Mouse (Mus musculus) spleen, adult 2 months (tissue): ENCODE measurements around the gene Dhrs11. TPM values are rescaled to one million over a fixed set of nuclear protein-coding genes. Genes with fewer than 3 reads are reported as not detected.
A peak's percentile ranks its signal among the peaks of the same experiment; 100 is the strongest.

Experiments
- DNase-seq, 2 experiments: peaks; one replicate each; pipeline versions ENCODE4 v3.0.0 to v3.0.0-alpha.2; 2012 to 2021; ENCODE audit warnings: low spot score in 2 of 2, low read depth in 1 of 2
- H3K27ac ChIP-seq: fragments of 200-500 bp; 2 replicates; pipeline ENCODE4 v1.5.1; 2012; ENCODE audit warnings: low read length, inconsistent platforms; ENCODE audit not compliant: insufficient read depth
- H3K27me3 ChIP-seq: fragments of 200-500 bp; 2 replicates; pipeline ENCODE4 v1.6.1; 2012; ENCODE audit warnings: mild to moderate bottlenecking, moderate library complexity, low read length, inconsistent platforms; ENCODE audit not compliant: control insufficient read depth, insufficient read depth
- H3K36me3 ChIP-seq: fragments of 200-500 bp; 2 replicates; pipeline ENCODE4 v1.6.1; 2012; ENCODE audit warnings: mild to moderate bottlenecking, low read length, inconsistent platforms; ENCODE audit not compliant: control insufficient read depth, insufficient read depth
- H3K4me1 ChIP-seq: fragments of 200-500 bp; 2 replicates; pipeline ENCODE4 v1.6.1; 2011; ENCODE audit warnings: inconsistent platforms; ENCODE audit not compliant: control insufficient read depth, insufficient read depth, insufficient read length
- H3K4me3 ChIP-seq: fragments of 200-500 bp; 2 replicates; pipeline ENCODE4 v1.5.1; 2011; ENCODE audit warnings: mild to moderate bottlenecking, inconsistent platforms; ENCODE audit not compliant: insufficient read depth, insufficient read length; ENCODE audit errors: extremely low read depth
- CTCF ChIP-seq: fragments of 200-500 bp; IDR thresholded peaks from 2 replicates; pipeline ENCODE4 v1.5.1; 2011; ENCODE audit warnings: mild to moderate bottlenecking, inconsistent platforms; ENCODE audit not compliant: insufficient read depth, insufficient read length, insufficient replicate concordance; ENCODE audit errors: extremely low read depth
- POLR2A ChIP-seq: fragments of 200-500 bp; IDR thresholded peaks from 2 replicates; pipeline ENCODE4 v1.6.1; 2011; ENCODE audit warnings: low read depth, low read length, inconsistent platforms
- WGBS: fragments of 180-500 bp; shearing (Covaris S2); methylation state at CpG from one replicate; pipeline ENCODE4 v1.1.7; 2018; 5-methylcytosine and 5-hydroxymethylcytosine counted together
- polyA plus RNA-seq: library from polyadenylated mRNA; depleted of rRNA; stranded (reverse); fragments of >200 nt; gene quantifications from 2 replicates; pipeline ENCODE4 v1.2.3, GENCODE M21; 2012

The Dhrs11 gene
- polyA plus RNA-seq, 1 experiment = 126 TPM

- Histone ChIP-seq H3K36me3 (peaks cover 1% of the 10 kb centered on the region; the same call in 1 of the 2 replicates), H3K27me3 (no peaks in the 10 kb centered on the region), H3K27ac (peak overlapping the region; percentile 95), H3K4me3 (peak overlapping the region; percentile 81), H3K4me1 (peaks cover 7% of the 10 kb centered on the region; the same call in 1 of the 2 replicates)
- WGBS = under 1% methylated on average over 50 of the region's 61 CpGs
- DNase-seq = peak; percentile 87 to 88
- TF ChIP-seq CTCF (no peak), POLR2A (no peak)
These were observed 40.9 kb upstream of the Dhrs11 start for GRCm38 (mm10) chr11:84869537-84870232.

- TF ChIP-seq POLR2A (no peak), CTCF (no peak)
- peak overlapping the region; percentile 81 for H3K4me3 ChIP-seq
- H3K4me1 ChIP-seq = peaks cover 7% of the 10 kb centered on the region; the same call in 1 of the 2 replicates
- peak in 1 of 2 experiments; percentile 5 for DNase-seq
- peaks cover 3% of the 10 kb centered on the region for H3K36me3 ChIP-seq
- no peaks in the 10 kb centered on the region for H3K27me3 ChIP-seq
- 2% methylated on average over 7 of the region's 7 CpGs for WGBS
- peak overlapping the region; percentile 95 for H3K27ac ChIP-seq
These were observed 40.0 kb upstream of the Dhrs11 start for GRCm38 (mm10) chr11:84868786-84869259.

GRCm38 (mm10) chr11:84867586-84867985 lies 38.8 kb upstream of the Dhrs11 start:
- DNase-seq = no peak
- 79% methylated on average over 2 of the region's 2 CpGs for WGBS
- no peak overlapping the region for H3K4me3 ChIP-seq
- TF ChIP-seq CTCF (no peak), POLR2A (no peak)
- peaks cover 7% of the 10 kb centered on the region; the same call in 1 of the 2 replicates for H3K4me1 ChIP-seq
- H3K27ac ChIP-seq = no peak overlapping the region
- H3K36me3 ChIP-seq = peaks cover 4% of the 10 kb centered on the region
- H3K27me3 ChIP-seq = no peaks in the 10 kb centered on the region

- WGBS = 68% methylated on average over 2 of the region's 2 CpGs
These were observed 36.5 kb upstream of the Dhrs11 start for GRCm38 (mm10) chr11:84865268-84865667.

GRCm38 (mm10) chr11:84855285-84855684 lies 26.5 kb upstream of the Dhrs11 start:
- H3K27me3 ChIP-seq = no peaks in the 10 kb centered on the region
- TF ChIP-seq POLR2A (no peak), CTCF (no peak)
- no peaks in the 10 kb centered on the region for H3K4me1 ChIP-seq
- no peak overlapping the region for H3K4me3 ChIP-seq
- H3K36me3 ChIP-seq = peaks cover 17% of the 10 kb centered on the region
- no peak overlapping the region for H3K27ac ChIP-seq
- WGBS = 95% methylated on average over 6 of the region's 6 CpGs
- DNase-seq = no peak

More at GRCm38 (mm10) chr11:84865268-84865667, 36.5 kb upstream of the Dhrs11 start:
- no peak for DNase-seq
- no peaks in the 10 kb centered on the region for H3K27me3 ChIP-seq
- TF ChIP-seq POLR2A (no peak), CTCF (no peak)
- H3K4me3 ChIP-seq = no peak overlapping the region
- no peak overlapping the region for H3K27ac ChIP-seq
- peaks cover 11% of the 10 kb centered on the region for H3K36me3 ChIP-seq
- peaks cover 5% of the 10 kb centered on the region; the same call in 1 of the 2 replicates for H3K4me1 ChIP-seq

GRCm38 (mm10) chr11:84847475-84848090 lies 18.8 kb upstream of the Dhrs11 start:
- Histone ChIP-seq H3K4me3 (no peak overlapping the region), H3K36me3 (peaks cover 19% of the 10 kb centered on the region), H3K27ac (no peak overlapping the region), H3K27me3 (no peaks in the 10 kb centered on the region), H3K4me1 (no peaks in the 10 kb centered on the region)
- WGBS = 82% methylated on average over 7 of the region's 7 CpGs
- DNase-seq = no peak
- TF ChIP-seq POLR2A (no peak), CTCF (no peak)
